Mouse (Mus musculus): ENCODE measurements around the gene Cep152. TPM values are rescaled to one million over a fixed set of nuclear protein-coding genes. Genes with fewer than 3 reads are reported as not detected.

The Cep152 gene
- polyA plus RNA-seq, 1 experiment = 2.1 TPM

DNA sequence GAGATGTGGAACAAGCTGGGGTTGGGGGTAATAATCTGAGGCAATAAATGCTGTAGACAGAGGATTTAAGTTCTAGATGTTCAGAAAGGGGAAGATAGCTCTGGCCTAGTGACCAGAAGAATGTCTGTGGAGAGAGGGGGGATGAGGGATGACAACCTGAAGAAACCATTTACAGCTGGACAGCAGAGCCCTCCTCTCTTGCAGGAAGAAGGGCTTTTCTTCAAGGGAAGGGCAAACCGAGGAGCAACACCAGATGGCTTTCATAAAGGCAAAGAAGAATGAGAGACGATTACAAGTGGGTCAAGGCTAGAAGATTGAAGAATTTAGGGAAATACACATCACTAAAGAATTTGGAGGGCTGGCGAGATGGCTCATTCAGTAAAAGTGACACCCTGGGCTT is 110.5 kb downstream of the Cep152 start:
- Histone ChIP-seq H3K27ac (ENCODE audit: control insufficient read depth, insufficient read depth, low read depth, low read length) (no peak overlapping the region), H3K27me3 (ENCODE audit: control insufficient read depth, insufficient read depth, low read length) (no peaks in the 10 kb centered on the region), H3K4me3 (ENCODE audit: control insufficient read depth, low read depth, low read length) (no peak overlapping the region), H3K36me3 (ENCODE audit: control insufficient read depth, insufficient read depth, low read length) (no peaks in the 10 kb centered on the region), H3K4me1 (ENCODE audit: control insufficient read depth, insufficient read depth, low read length) (peaks cover 2% of the 10 kb centered on the region; the same call in 1 of the 2 replicates)
- TF ChIP-seq POLR2A (IDR thresholded peaks at IDR 0.05; ENCODE audit: control insufficient read depth, low read depth, low read length) (no peak), CTCF (IDR thresholded peaks at IDR 0.05; ENCODE audit: control insufficient read depth, insufficient read depth, insufficient replicate concordance, low read depth, low read length) (no peak)

Other genes with a start within 250 kb of the Cep152 start
- gene Gm9913, start 120.0 kb downstream of the Cep152 start, polyA plus RNA-seq (2012; rRNA removed) = 0.04 TPM in 1 of 2 replicates, not detected in the other
- gene Fbn1, start 117.1 kb downstream of the Cep152 start, polyA plus RNA-seq (2012; rRNA removed) = 1.1 and 1.5 TPM in 2 replicates
- 4.2 and 5.4 TPM in 2 replicates for gene Eid1, start 48.0 kb upstream of the Cep152 start, polyA plus RNA-seq (2012; rRNA removed)
- gene Shc4, start 99.0 kb upstream of the Cep152 start, polyA plus RNA-seq (2012; rRNA removed) = 4.8 and 8.5 TPM in 2 replicates
- gene Secisbp2l, start 157.8 kb upstream of the Cep152 start, polyA plus RNA-seq (2012; rRNA removed) = 3.8 and 4.0 TPM in 2 replicates
- 9.7 and 10.6 TPM in 2 replicates for gene Galk2, start 234.0 kb upstream of the Cep152 start, polyA plus RNA-seq (2012; rRNA removed)
- gene Cops2, start 234.0 kb upstream of the Cep152 start, polyA plus RNA-seq (2012; rRNA removed) = 22.6 and 29.6 TPM in 2 replicates